Mouse (Mus musculus): Measurements from ENCODE around the gene Brix1. TPM values are rescaled to one million over a fixed set of nuclear protein-coding genes. Genes with fewer than 3 reads are reported as not detected.

Brix1 gene
- polyA plus RNA-seq, 1 experiment = 24.7 TPM

DNA sequence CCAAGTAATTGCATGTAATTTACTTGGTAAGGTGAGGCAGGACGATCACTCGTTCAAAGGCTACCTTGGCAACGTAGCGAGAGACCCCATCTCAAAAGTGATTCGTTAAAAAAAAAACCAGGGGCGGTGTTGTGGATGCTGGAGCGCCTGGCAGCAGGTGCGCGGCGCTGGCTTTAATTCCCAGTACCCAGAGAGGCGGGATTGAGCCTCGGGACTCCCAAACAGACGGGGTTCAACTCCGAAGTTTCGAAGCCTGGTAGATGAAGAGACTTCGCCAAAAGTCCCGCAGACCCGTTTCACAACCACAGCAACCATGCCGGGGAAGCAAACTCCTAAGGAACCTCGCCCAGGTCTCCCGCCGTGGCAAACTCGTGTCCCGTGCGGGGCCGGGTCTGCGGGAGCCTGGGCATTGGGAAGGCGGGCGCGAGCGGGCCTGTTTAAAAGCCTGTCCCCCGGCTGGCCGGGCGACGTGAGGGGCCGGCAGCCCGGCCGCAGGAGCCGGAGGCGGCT is 16.1 kb downstream of the Brix1 start:
- no peaks in the 10 kb centered on the region for H3K27me3 ChIP-seq (ENCODE audit: control insufficient read depth, insufficient read depth, insufficient read length)
- peak overlapping the region; percentile 84 for H3K4me3 ChIP-seq (ENCODE audit: insufficient read depth, poor library complexity, severe bottlenecking)
- TF ChIP-seq FOSL1 (IDR thresholded peaks at IDR 0.05; ENCODE audit: insufficient read depth, low read length, poor library complexity, severe bottlenecking) = no peak
- TF ChIP-seq CTCF (IDR thresholded peaks at IDR 0.05; ENCODE audit: control insufficient read depth, insufficient read depth, insufficient read length) = no peak
- TF ChIP-seq CEBPB (IDR thresholded peaks at IDR 0.05; ENCODE audit: low read depth) = no peak
- peaks cover 53% of the 10 kb centered on the region for H3K79me2 ChIP-seq (ENCODE audit: control insufficient read depth, insufficient read depth)
- H3K36me3 ChIP-seq (ENCODE audit: control insufficient read depth, insufficient read depth) = peaks cover 8% of the 10 kb centered on the region
- peak overlapping the region; percentile 83 for H3ac ChIP-seq (ENCODE audit: control insufficient read depth, insufficient read length, low read depth)
- H3K79me3 ChIP-seq (ENCODE audit: low read depth) = peaks cover 40% of the 10 kb centered on the region

DNA sequence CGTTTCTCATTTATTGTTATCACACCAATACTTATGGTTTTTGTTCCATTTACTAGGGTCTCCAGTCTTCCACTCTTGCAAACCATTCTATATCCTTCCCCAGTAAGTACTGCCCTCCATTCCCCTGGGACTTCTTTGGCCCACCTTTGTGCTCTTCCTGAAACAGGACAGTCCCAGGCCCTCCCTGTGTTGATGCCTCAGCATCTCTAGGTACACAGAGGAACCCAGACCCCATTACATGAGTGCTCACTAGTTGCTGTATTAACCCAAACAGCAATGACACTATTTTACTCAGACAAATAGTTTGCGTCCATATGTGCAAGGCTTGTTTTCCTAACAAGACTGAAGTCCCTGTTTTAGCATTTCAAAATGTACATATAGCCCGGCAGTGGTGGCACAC is 17.0 kb downstream of the Brix1 start:
- Histone ChIP-seq H3ac (ENCODE audit: control insufficient read depth, insufficient read length, low read depth) (no peak overlapping the region), H3K27me3 (ENCODE audit: control insufficient read depth, insufficient read depth, insufficient read length) (no peaks in the 10 kb centered on the region), H3K36me3 (ENCODE audit: control insufficient read depth, insufficient read depth) (no peaks in the 10 kb centered on the region), H3K79me2 (ENCODE audit: control insufficient read depth, insufficient read depth) (peaks cover 62% of the 10 kb centered on the region), H3K79me3 (ENCODE audit: low read depth) (peaks cover 45% of the 10 kb centered on the region), H3K4me3 (ENCODE audit: insufficient read depth, poor library complexity, severe bottlenecking) (no peak overlapping the region)
- TF ChIP-seq MAX (IDR thresholded peaks at IDR 0.05) = no peak
- no peak for TF ChIP-seq USF1 (IDR thresholded peaks at IDR 0.05; ENCODE audit: low read depth)
- no peak for TF ChIP-seq FOSL1 (IDR thresholded peaks at IDR 0.05; ENCODE audit: insufficient read depth, low read length, poor library complexity, severe bottlenecking)
- TF ChIP-seq CEBPB (IDR thresholded peaks at IDR 0.05; ENCODE audit: low read depth) = no peak
- no peak for TF ChIP-seq CTCF (IDR thresholded peaks at IDR 0.05; ENCODE audit: control insufficient read depth, insufficient read depth, insufficient read length)
- no peak for TF ChIP-seq MYOG (IDR thresholded peaks at IDR 0.05; ENCODE audit: control insufficient read depth, extremely low read depth, insufficient read length)
- TF ChIP-seq MYOD1 (IDR thresholded peaks at IDR 0.05; ENCODE audit: control insufficient read depth, insufficient read length, low read depth) = no peak

DNA sequence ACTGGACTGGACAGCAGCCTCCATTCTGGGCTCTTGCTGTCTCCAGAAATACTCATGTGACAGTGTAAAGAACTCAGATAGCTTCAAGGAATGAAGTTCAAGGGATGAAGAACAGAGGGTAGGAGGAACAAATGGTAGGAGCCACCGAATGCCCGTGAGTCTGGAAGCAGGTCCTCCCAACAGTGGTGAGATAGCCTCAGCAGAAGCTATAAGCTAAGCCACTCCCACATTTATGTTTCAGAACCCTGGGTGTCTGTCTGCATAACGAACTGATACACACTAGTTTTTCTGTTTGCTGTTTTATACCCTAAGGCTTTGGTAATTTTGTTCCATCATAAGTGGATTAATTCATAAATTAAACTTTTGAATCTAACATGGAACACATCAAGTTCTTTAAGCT is 21.1 kb downstream of the Brix1 start:
- Histone ChIP-seq H3K27me3 (ENCODE audit: control insufficient read depth, insufficient read depth, insufficient read length) (no peaks in the 10 kb centered on the region), H3K36me3 (ENCODE audit: control insufficient read depth, insufficient read depth) (peaks cover 27% of the 10 kb centered on the region), H3K4me3 (ENCODE audit: insufficient read depth, poor library complexity, severe bottlenecking) (no peak overlapping the region), H3K79me3 (ENCODE audit: low read depth) (peaks cover 45% of the 10 kb centered on the region), H3K79me2 (ENCODE audit: control insufficient read depth, insufficient read depth) (peaks cover 59% of the 10 kb centered on the region), H3ac (ENCODE audit: control insufficient read depth, insufficient read length, low read depth) (no peak overlapping the region)
- no peak for TF ChIP-seq MYOG (IDR thresholded peaks at IDR 0.05; ENCODE audit: control insufficient read depth, extremely low read depth, insufficient read length)

DNA sequence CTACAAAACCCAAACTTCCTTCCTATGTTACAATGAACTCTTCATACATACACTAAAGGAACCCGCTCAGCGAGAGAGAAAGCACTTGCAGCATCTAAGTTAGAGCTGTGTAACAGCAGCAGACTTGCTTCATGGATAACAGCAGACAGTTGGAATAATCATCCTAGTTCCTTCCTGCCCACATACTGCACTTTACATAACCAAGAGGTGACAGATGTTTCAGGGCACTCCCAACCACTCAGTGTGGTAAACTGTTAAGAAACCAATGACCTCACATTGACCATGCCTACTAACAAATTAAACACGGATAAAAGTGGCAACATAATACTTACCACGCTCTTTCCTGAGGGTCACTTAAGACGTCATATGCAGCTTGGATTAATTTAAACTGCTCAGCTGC is 22.2 kb downstream of the Brix1 start:
- H3K79me3 ChIP-seq (ENCODE audit: low read depth) = peaks cover 36% of the 10 kb centered on the region
- peaks cover 48% of the 10 kb centered on the region for H3K79me2 ChIP-seq (ENCODE audit: control insufficient read depth, insufficient read depth)
- H3K4me3 ChIP-seq (ENCODE audit: insufficient read depth, poor library complexity, severe bottlenecking) = no peak overlapping the region
- TF ChIP-seq FOSL1 (IDR thresholded peaks at IDR 0.05; ENCODE audit: insufficient read depth, low read length, poor library complexity, severe bottlenecking) (no peak), CTCF (IDR thresholded peaks at IDR 0.05; ENCODE audit: control insufficient read depth, insufficient read depth, insufficient read length) (no peak), MAX (IDR thresholded peaks at IDR 0.05) (no peak), MYOD1 (IDR thresholded peaks at IDR 0.05; ENCODE audit: control insufficient read depth, insufficient read length, low read depth) (peak; percentile 84), USF1 (IDR thresholded peaks at IDR 0.05; ENCODE audit: low read depth) (no peak)
- no peaks in the 10 kb centered on the region for H3K27me3 ChIP-seq (ENCODE audit: control insufficient read depth, insufficient read depth, insufficient read length)
- H3K36me3 ChIP-seq (ENCODE audit: control insufficient read depth, insufficient read depth) = peaks cover 38% of the 10 kb centered on the region
- H3ac ChIP-seq (ENCODE audit: control insufficient read depth, insufficient read length, low read depth) = no peak overlapping the region

DNA sequence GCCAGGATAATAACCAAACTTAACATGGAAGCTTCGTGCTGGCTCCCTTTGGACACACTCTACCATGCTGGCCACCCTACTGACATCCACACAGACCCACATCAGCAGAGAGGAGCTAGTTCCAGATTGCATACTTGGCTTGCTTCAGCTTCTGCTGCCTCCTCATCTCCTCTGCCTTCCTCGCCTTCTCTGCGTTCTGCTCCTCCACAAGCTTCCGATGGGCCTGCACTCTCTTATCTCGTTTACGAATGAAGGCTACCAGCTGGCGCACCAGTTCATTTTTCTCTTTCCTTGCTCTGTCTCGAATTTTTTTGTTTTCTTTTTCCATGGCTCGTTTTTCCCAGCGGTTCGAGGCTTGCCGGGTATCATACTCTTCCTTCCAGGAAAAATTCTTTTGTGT is 24.8 kb downstream of the Brix1 start:
- Histone ChIP-seq H3ac (ENCODE audit: control insufficient read depth, insufficient read length, low read depth) (no peak overlapping the region), H3K79me3 (ENCODE audit: low read depth) (peaks cover 16% of the 10 kb centered on the region), H3K4me3 (ENCODE audit: insufficient read depth, poor library complexity, severe bottlenecking) (no peak overlapping the region), H3K36me3 (ENCODE audit: control insufficient read depth, insufficient read depth) (peaks cover 60% of the 10 kb centered on the region), H3K27me3 (ENCODE audit: control insufficient read depth, insufficient read depth, insufficient read length) (no peaks in the 10 kb centered on the region), H3K79me2 (ENCODE audit: control insufficient read depth, insufficient read depth) (peaks cover 22% of the 10 kb centered on the region)
- TF ChIP-seq MAX (IDR thresholded peaks at IDR 0.05) = no peak
- no peak for TF ChIP-seq USF1 (IDR thresholded peaks at IDR 0.05; ENCODE audit: low read depth)
- no peak for TF ChIP-seq CEBPB (IDR thresholded peaks at IDR 0.05; ENCODE audit: low read depth)
- no peak for TF ChIP-seq FOSL1 (IDR thresholded peaks at IDR 0.05; ENCODE audit: insufficient read depth, low read length, poor library complexity, severe bottlenecking)
- no peak for TF ChIP-seq MYOD1 (IDR thresholded peaks at IDR 0.05; ENCODE audit: control insufficient read depth, insufficient read length, low read depth)
- no peak for TF ChIP-seq MYOG (IDR thresholded peaks at IDR 0.05; ENCODE audit: control insufficient read depth, extremely low read depth, insufficient read length)
- no peak for TF ChIP-seq CTCF (IDR thresholded peaks at IDR 0.05; ENCODE audit: control insufficient read depth, insufficient read depth, insufficient read length)

DNA sequence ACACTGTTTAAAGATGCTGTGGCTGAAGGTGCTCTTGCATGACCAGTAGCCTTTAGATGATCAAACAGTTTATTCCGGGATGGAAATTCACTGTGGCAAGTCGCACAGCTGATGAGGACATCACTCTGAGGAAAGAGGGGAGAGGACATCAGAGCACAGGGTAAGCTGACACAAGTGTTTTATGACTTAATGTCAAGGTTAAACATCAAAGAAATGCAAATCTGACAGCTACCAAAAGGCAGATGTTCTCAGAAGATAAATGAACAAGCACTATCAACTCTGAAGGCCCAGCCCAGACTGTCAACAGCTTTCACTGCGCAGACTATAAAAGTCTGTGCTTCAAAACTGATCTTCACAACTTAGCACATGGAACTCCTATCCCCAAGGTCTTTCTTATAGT is 38.6 kb downstream of the Brix1 start:
- no peak for TF ChIP-seq USF1 (IDR thresholded peaks at IDR 0.05; ENCODE audit: low read depth)
- no peak for TF ChIP-seq CTCF (IDR thresholded peaks at IDR 0.05; ENCODE audit: control insufficient read depth, insufficient read depth, insufficient read length)
- TF ChIP-seq MYOD1 (IDR thresholded peaks at IDR 0.05; ENCODE audit: control insufficient read depth, insufficient read length, low read depth) = no peak
- TF ChIP-seq CEBPB (IDR thresholded peaks at IDR 0.05; ENCODE audit: low read depth) = no peak
- no peak for TF ChIP-seq MAX (IDR thresholded peaks at IDR 0.05)
- no peak for TF ChIP-seq FOSL1 (IDR thresholded peaks at IDR 0.05; ENCODE audit: insufficient read depth, low read length, poor library complexity, severe bottlenecking)
- TF ChIP-seq MYOG (IDR thresholded peaks at IDR 0.05; ENCODE audit: control insufficient read depth, extremely low read depth, insufficient read length) = no peak
- no peaks in the 10 kb centered on the region for H3K79me2 ChIP-seq (ENCODE audit: control insufficient read depth, insufficient read depth)
- H3K79me3 ChIP-seq (ENCODE audit: low read depth) = no peaks in the 10 kb centered on the region
- H3ac ChIP-seq (ENCODE audit: control insufficient read depth, insufficient read length, low read depth) = no peak overlapping the region
- H3K36me3 ChIP-seq (ENCODE audit: control insufficient read depth, insufficient read depth) = peaks cover 60% of the 10 kb centered on the region
- no peak overlapping the region for H3K4me3 ChIP-seq (ENCODE audit: insufficient read depth, poor library complexity, severe bottlenecking)
- no peaks in the 10 kb centered on the region for H3K27me3 ChIP-seq (ENCODE audit: control insufficient read depth, insufficient read depth, insufficient read length)

Measured in C2C12 (cell line).